Mouse (Mus musculus) neural tube, embryonic 12.5 days (tissue): ENCODE measurements at regions not wholly inside any gene's neighbourhood (a gene's known extent, or its start where the extent isn't known, plus 50 kb on each side); places are given as distances from the start of the nearest gene placed in this dataset.

ENCODE experiments used
- ATAC-seq: fragments of 200-750 bp; cut with Nextera tagmentation; 2 replicates; pipeline ENCODE4 v1.8.0; 2017; ENCODE audit warnings: low read depth, mild to moderate bottlenecking, moderate TSS enrichment, moderate library complexity; ENCODE audit not compliant: low FRiP score
- H3K27ac ChIP-seq: fragments of 300-500 bp; sonication (generic); 2 replicates; pipeline ENCODE4 v1.5.1; 2016
- H3K27me3 ChIP-seq: fragments of 300-500 bp; sonication (generic); replicated peaks from 2 replicates; pipeline ENCODE4 v1.6.1; 2016; ENCODE audit warnings: mild to moderate bottlenecking
- H3K36me3 ChIP-seq: fragments of 300-500 bp; sonication (generic); 2 replicates; pipeline ENCODE4 v1.6.1; 2016; ENCODE audit warnings: mild to moderate bottlenecking
- H3K4me1 ChIP-seq: fragments of 300-500 bp; sonication (generic); 2 replicates; pipeline ENCODE4 v1.6.1; 2016
- H3K4me2 ChIP-seq: fragments of 300-500 bp; sonication (generic); replicated peaks from 2 replicates; pipeline ENCODE4 v1.6.1; 2016; ENCODE audit warnings: mild to moderate bottlenecking
- H3K4me3 ChIP-seq: fragments of 300-500 bp; sonication (generic); 2 replicates; pipeline ENCODE4 v1.5.1; 2016
- H3K9ac ChIP-seq: fragments of 300-500 bp; sonication (generic); 2 replicates; pipeline ENCODE4 v1.6.1; 2016; ENCODE audit warnings: mild to moderate bottlenecking
- H3K9me3 ChIP-seq: fragments of 300-500 bp; sonication (generic); 2 replicates; pipeline ENCODE4 v1.6.1; 2016; ENCODE audit warnings: mild to moderate bottlenecking
- WGBS: fragments of 180-500 bp; shearing (Covaris S2); methylation state at CpG from one replicate; pipeline ENCODE4 v1.1.7; 2016; 5-methylcytosine and 5-hydroxymethylcytosine counted together

DNA sequence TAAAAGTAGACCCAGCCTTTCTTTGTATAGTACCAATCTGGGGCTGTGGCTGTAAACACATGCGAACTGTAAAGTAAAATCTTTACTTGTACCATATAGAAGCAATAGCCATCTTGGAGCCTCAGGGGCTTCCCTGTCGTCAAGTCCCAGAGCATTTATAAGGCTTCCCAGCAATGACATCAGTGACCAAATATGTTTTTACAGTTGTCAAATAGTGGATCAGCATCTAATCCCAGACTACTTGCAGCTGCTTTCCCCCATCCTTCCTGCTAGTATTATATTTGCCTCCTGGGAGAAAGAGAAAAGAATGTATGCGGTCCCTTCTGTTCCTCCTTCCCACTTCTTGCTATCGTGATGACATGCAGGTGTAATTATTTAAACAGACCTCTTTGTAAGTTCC, 531.5 kb upstream of the Zic4 start:
- no peak for ATAC-seq

DNA sequence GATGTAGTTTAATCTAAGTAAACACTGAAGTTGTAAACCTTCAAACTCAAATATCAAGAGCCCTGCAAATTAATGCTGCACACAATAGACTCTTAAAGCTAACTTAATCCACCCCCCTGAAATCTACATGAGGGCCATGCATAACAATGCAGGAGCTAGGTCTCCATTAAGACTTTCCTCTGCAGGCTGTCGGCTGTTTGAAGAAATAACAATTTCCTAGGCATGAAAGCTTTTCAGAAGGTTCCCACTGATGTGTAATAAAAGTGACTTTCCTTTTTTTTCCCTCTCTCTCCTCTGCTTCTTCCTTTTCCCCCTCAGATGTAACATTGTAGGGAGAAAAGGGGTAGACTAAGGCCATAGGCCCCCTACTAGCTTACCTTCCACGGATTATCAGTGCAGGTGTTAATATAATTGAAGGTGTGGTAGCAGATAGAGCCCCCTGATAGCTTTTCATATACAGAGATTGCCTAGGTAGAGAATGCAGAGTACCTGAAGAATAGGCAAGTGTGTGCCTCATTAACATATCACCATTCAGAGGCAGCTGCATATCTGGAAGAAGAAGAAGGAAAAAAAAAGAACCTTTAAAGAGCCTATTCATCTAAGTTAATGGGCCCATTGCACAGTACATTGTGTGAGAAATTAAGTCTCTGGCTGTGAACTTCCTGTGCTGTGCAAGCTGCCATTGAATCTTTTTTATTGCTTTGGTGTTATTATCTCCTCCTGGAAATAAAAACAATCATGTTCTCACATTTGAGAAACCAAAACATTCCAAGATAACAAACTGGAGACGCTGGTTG, 528.3 kb upstream of the Zic4 start:
- H3K9ac ChIP-seq, result no peak overlapping the region
- 2% methylated on average over 3 of the region's 3 CpGs for WGBS
- ATAC-seq, result no peak
- H3K4me2 ChIP-seq, result no peak overlapping the region
- H3K27me3 ChIP-seq, result no peaks in the 10 kb centered on the region
- no peaks in the 10 kb centered on the region for H3K9me3 ChIP-seq
- H3K4me1 ChIP-seq, result 0 out of 2 replicates have a peak, but pooled peaks cover under 1% of the 10 kb centered on the region
- no peaks in the 10 kb centered on the region for H3K36me3 ChIP-seq
- no peak overlapping the region for H3K4me3 ChIP-seq
- no peak overlapping the region for H3K27ac ChIP-seq

More for the DNA sequence above, 531.5 kb upstream of the Zic4 start:
- H3K4me3 ChIP-seq, result no peak overlapping the region
- H3K27ac ChIP-seq, result no peak overlapping the region
- H3K4me1 ChIP-seq, result peaks cover 4% of the 10 kb centered on the region; the same call in 1 of the 2 replicates
- no peak overlapping the region for H3K9ac ChIP-seq
- H3K9me3 ChIP-seq, result no peaks in the 10 kb centered on the region
- 61% methylated on average over 4 of the region's 4 CpGs for whole genome bisulfite sequencing
- no peaks in the 10 kb centered on the region for H3K27me3 ChIP-seq
- no peak overlapping the region for H3K4me2 ChIP-seq
- H3K36me3 ChIP-seq, result no peaks in the 10 kb centered on the region

DNA sequence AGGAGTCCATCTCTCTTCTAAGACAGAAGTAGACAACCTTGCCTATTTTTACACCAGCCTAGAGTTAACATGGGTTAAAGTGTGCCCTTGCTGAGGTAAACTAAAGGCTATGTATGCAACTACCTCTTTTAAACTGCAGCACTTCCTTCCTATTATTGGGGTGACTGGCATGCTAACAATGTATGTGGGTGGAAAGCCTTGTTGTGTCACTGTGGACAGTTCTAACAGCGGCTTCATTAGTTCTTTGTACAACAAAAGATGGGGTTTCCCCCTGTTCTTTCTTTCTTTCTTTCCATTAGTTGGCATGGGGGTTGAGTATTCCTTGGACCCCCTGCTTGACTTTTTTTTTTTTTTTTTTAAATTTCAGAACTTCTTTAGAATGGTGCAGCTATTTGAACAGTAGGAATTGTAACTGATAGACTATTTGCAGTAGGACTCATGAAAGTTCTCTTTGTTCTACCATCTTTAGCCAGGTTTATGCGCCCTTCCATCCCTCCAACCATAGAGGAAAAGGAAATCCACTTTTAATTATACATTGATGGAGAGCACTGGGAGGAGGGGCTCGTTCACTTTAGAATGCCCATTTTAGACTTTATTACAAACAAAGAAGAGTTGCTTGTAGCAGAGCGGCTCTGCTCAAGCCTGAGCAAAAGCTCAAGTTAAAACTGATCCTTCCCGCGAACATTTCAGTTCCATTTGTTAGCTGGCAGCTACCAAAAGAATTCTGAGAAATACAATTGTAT, 523.9 kb upstream of the Zic4 start:
- Histone ChIP-seq H3K27me3 (no peaks in the 10 kb centered on the region), H3K36me3 (no peaks in the 10 kb centered on the region), H3K4me3 (no peak overlapping the region), H3K4me1 (no peaks in the 10 kb centered on the region), H3K27ac (no peak overlapping the region), H3K9me3 (no peaks in the 10 kb centered on the region), H3K4me2 (no peak overlapping the region), H3K9ac (no peak overlapping the region)
- no peak for ATAC-seq
- WGBS, result 67% methylated on average over 6 of the region's 6 CpGs

DNA sequence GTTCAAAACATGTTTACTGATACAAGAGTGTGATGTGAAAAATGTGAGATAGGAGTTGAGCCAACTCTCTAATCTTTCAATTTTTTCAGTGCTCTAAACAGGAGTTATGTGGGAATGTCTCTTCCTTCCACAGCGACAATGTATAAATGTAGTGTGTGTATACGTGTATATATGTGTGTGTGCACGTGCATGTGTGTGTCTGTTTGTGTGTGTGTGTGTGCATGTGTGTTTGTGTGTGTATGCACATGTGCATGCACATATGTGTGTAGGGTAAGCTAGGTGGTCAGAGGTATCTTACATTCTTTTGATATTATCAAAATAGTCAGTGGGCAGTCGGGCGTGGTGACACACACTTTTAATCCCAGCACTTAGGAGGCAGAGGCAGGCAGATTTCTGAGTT, 511.2 kb upstream of the Zic4 start:
- H3K27me3 ChIP-seq, result no peaks in the 10 kb centered on the region
- H3K27ac ChIP-seq, result no peak overlapping the region
- no peak for ATAC-seq
- no peak overlapping the region for H3K4me2 ChIP-seq
- no peaks in the 10 kb centered on the region for H3K9me3 ChIP-seq
- 96% methylated on average over 5 of the region's 5 CpGs for WGBS
- H3K36me3 ChIP-seq, result no peaks in the 10 kb centered on the region
- no peaks in the 10 kb centered on the region for H3K4me1 ChIP-seq
- H3K4me3 ChIP-seq, result no peak overlapping the region
- H3K9ac ChIP-seq, result no peak overlapping the region

DNA sequence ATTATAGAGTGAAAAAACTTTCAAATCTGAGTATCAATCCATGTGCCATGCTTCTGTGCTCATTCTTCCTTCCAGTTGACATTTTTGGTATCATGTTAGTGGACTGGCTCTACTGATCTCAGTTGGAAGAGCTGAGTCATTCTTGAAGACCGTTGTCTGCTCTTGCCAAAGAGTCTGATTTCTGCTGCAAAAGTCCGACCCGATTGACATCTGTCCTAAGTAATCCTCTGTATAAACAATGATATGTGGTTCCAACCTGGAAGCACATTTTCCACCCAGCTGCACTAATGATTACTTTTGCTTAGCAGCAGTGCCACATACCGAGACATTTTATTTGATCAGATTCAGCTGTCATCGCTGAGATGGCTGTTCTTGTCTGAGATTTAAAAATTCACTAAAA, 490.6 kb upstream of the Zic4 start:
- Histone ChIP-seq H3K36me3 (no peaks in the 10 kb centered on the region), H3K27ac (no peak overlapping the region), H3K9me3 (no peaks in the 10 kb centered on the region), H3K4me2 (no peak overlapping the region), H3K9ac (no peak overlapping the region), H3K4me3 (no peak overlapping the region), H3K4me1 (no peaks in the 10 kb centered on the region), H3K27me3 (no peaks in the 10 kb centered on the region)
- ATAC-seq, result no peak
- WGBS, result 91% methylated on average over 5 of the region's 5 CpGs

DNA sequence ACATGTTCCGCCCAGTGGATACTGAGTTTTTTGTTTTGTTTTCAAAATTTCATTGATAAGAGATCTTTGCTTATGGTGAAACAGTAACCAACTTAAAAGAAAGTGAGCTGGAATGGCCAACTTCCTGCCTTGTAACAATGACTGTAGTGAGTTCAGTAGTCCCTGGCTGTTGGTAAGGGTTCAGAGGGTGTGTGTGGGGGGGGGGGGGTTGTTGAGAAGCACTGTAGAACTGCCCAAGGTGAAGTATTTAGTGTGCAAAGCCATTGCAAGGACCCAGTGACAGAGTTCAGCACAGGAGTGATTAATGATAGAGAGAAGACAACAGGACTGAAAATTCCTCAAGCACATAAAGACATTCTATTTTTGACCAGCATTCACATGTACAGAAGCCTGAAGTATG, 477.7 kb upstream of the Zic4 start:
- no peak for ATAC-seq
- Histone ChIP-seq H3K9ac (no peak overlapping the region), H3K27me3 (no peaks in the 10 kb centered on the region), H3K9me3 (no peaks in the 10 kb centered on the region), H3K36me3 (no peaks in the 10 kb centered on the region), H3K4me2 (no peak overlapping the region), H3K27ac (no peak overlapping the region), H3K4me1 (no peaks in the 10 kb centered on the region), H3K4me3 (no peak overlapping the region)
- WGBS, result 90% methylated on average over 1 of the region's 1 CpGs

DNA sequence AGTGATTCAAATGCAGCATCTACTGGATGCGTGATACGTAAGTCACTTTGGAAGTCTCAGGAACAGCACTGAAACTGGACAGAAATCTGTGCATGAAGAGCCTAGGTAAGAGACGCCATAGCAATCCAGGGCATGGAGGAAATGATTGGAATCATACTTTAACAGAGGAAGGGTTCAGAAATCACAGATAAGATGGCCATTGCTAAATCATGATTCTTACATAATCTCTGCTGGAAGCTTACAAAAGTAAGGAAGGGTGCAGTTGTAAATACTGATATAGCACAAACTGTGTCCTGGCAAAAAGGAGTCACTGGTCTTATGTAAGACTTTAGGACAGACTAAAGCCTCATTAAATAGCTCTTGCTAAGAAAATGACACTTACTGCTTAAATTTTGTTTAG, 474.8 kb upstream of the Zic4 start:
- H3K9me3 ChIP-seq, result no peaks in the 10 kb centered on the region
- H3K4me1 ChIP-seq, result no peaks in the 10 kb centered on the region
- H3K36me3 ChIP-seq, result no peaks in the 10 kb centered on the region
- WGBS, result 92% methylated on average over 3 of the region's 3 CpGs
- H3K27me3 ChIP-seq, result no peaks in the 10 kb centered on the region
- no peak overlapping the region for H3K27ac ChIP-seq
- no peak overlapping the region for H3K9ac ChIP-seq
- no peak overlapping the region for H3K4me3 ChIP-seq
- ATAC-seq, result no peak
- H3K4me2 ChIP-seq, result no peak overlapping the region

DNA sequence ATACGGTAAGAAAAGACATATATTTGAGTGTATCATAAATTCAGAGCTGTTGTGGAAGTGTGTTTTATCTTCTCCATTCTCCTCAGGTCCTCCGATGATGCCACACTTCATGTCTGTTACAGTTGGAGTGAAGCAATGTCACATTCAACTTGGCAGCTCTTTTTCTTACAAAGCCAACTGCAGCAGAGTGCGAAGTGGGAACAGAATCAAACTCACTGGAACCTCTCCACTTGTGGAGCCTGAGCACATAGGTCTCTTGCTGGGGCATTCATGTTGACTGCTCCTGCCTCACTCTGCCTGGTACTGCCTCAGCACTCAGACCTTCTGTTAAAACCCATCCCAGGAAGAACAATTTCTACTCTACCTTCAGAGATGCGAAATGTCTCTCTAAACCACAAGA, 471.4 kb upstream of the Zic4 start:
- no peak overlapping the region for H3K4me3 ChIP-seq
- H3K9ac ChIP-seq, result no peak overlapping the region
- no peaks in the 10 kb centered on the region for H3K9me3 ChIP-seq
- ATAC-seq, result no peak
- no peaks in the 10 kb centered on the region for H3K27me3 ChIP-seq
- H3K4me1 ChIP-seq, result no peaks in the 10 kb centered on the region
- 97% methylated on average over 4 of the region's 4 CpGs for WGBS
- H3K27ac ChIP-seq, result no peak overlapping the region
- H3K4me2 ChIP-seq, result no peak overlapping the region
- no peaks in the 10 kb centered on the region for H3K36me3 ChIP-seq

DNA sequence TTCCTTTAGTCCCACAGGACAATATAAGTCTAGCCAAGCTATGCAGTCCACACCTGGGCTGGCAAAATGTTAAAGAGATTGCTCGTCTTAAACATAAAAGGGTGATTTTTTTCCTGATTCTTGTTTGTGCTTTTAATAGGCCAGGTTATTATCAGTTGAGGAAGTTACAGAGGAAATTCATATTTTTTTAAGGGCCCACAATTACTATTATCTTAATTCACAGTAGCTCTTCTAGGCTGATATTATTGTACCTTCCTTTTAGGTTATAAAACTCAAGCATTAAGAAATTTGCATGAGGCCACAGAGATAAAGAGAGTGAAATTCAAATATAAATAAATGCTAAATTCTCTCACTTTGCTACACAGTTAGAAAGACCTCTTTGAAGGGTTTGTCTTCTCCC, 469.4 kb upstream of the Zic4 start:
- no peak overlapping the region for H3K27ac ChIP-seq
- H3K36me3 ChIP-seq, result no peaks in the 10 kb centered on the region
- no peaks in the 10 kb centered on the region for H3K4me1 ChIP-seq
- H3K9ac ChIP-seq, result no peak overlapping the region
- H3K4me2 ChIP-seq, result no peak overlapping the region
- H3K4me3 ChIP-seq, result no peak overlapping the region
- 75% methylated on average over 1 of the region's 1 CpGs for WGBS
- no peaks in the 10 kb centered on the region for H3K9me3 ChIP-seq
- no peaks in the 10 kb centered on the region for H3K27me3 ChIP-seq
- no peak for ATAC-seq

DNA sequence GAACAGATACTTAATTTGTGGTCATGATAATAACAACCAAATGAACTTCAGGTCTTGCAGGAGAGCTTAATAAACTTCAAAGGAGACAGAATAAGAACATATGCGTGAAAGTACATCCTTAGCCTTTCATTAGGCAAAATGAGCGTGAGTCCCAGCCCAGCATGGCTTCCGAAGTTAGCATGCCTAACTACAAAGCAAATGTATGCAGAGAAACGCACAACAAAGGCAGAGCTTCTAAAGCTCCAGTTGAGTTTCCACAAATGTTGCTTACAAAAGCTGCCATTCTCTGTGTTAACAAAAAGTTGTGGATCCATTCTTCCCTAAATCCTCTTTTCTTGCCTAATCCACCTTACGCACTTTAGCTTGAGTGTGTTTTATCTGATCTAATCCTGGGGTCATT, 458.7 kb upstream of the Zic4 start:
- Histone ChIP-seq H3K4me3 (no peak overlapping the region), H3K36me3 (no peaks in the 10 kb centered on the region), H3K4me1 (no peaks in the 10 kb centered on the region), H3K9me3 (peaks cover 3% of the 10 kb centered on the region; the same call in 1 of the 2 replicates), H3K9ac (no peak overlapping the region), H3K27me3 (no peaks in the 10 kb centered on the region), H3K27ac (no peak overlapping the region), H3K4me2 (no peak overlapping the region)
- ATAC-seq, result no peak
- 12% methylated on average over 5 of the region's 5 CpGs for WGBS

DNA sequence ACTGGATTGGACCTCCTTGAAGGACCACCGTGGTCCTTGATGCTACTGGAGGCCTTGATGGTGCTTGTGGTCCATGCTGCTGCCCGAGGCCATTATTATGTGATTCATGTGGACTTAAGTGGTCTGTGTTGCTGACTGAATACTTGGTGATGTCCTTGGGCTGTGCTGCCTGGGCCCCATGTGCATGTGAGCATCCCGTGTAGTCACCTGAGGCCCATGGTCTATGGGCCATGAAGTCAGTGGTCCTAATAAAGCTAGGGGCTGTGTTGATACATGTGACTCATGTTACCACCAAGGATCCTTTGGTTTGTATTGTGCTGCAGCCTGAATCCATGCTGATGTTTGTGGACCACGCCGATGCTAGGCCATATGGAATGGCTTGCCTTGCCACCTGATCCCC, 456.1 kb upstream of the Zic4 start:
- Histone ChIP-seq H3K27ac (no peak overlapping the region), H3K4me3 (no peak overlapping the region), H3K36me3 (no peaks in the 10 kb centered on the region), H3K9me3 (peaks cover 3% of the 10 kb centered on the region; the same call in 1 of the 2 replicates), H3K4me2 (no peak overlapping the region), H3K27me3 (no peaks in the 10 kb centered on the region), H3K9ac (no peak overlapping the region), H3K4me1 (no peaks in the 10 kb centered on the region)
- no peak for ATAC-seq
- 93% methylated on average over 5 of the region's 5 CpGs for WGBS

DNA sequence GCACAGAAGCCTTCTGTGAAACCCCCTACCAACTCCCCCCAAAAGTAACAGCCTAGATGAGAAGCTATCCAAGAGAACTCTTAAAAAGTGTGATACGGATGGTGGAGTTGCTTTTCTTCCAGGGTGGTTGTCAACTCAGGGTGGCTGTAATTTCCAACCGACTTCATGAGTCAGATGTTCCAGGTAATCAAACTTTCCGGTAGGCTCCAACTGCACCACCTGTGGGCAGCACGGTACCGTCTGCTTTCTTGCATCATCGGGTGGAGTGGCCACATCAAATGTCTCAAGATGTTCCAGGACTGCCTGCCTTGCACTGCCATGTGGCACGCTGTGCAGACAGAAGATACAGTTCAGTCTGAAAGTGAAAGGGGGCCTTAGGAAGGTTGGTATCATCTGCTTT, 455.5 kb upstream of the Zic4 start:
- no peak for ATAC-seq

DNA sequence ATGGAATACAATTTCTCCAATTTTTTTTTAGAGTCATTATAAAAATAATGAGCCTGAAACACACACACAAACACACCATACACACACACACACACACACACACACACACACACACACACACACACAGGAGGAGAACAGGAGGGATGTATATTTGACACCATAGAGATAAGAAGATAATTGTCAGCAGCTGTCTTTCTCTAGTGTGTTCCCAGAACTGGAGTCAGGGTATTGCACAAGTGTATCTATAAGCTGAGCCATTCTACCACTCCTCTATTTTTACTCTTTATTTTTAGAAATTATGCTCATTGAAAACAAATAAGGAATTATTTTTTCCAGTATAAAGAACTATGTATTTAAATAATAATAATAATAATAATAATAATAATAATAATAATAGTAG, 407.6 kb upstream of the Zic4 start:
- Histone ChIP-seq H3K4me3 (no peak overlapping the region), H3K4me2 (no peak overlapping the region), H3K27me3 (no peaks in the 10 kb centered on the region), H3K9me3 (no peaks in the 10 kb centered on the region), H3K36me3 (no peaks in the 10 kb centered on the region), H3K9ac (no peak overlapping the region), H3K27ac (no peak overlapping the region), H3K4me1 (no peaks in the 10 kb centered on the region)
- no peak for ATAC-seq

More for the DNA sequence above, 455.5 kb upstream of the Zic4 start:
- Histone ChIP-seq H3K4me1 (no peaks in the 10 kb centered on the region), H3K27ac (no peak overlapping the region), H3K27me3 (no peaks in the 10 kb centered on the region), H3K4me2 (no peak overlapping the region), H3K4me3 (no peak overlapping the region), H3K9ac (no peak overlapping the region), H3K36me3 (no peaks in the 10 kb centered on the region), H3K9me3 (peaks cover 3% of the 10 kb centered on the region; the same call in 1 of the 2 replicates)
- 96% methylated on average over 7 of the region's 7 CpGs for WGBS
